Mouse (Mus musculus): ENCODE results near the gene Rad50. TPM values are rescaled to one million over a fixed set of nuclear protein-coding genes. Genes with fewer than 3 reads are reported as not detected.
A peak's percentile ranks its signal among the peaks of the same experiment; 100 is the strongest.

Rad50 gene
- polyA plus RNA-seq, 1 experiment from 2014 or later: 12.0 TPM

DNA sequence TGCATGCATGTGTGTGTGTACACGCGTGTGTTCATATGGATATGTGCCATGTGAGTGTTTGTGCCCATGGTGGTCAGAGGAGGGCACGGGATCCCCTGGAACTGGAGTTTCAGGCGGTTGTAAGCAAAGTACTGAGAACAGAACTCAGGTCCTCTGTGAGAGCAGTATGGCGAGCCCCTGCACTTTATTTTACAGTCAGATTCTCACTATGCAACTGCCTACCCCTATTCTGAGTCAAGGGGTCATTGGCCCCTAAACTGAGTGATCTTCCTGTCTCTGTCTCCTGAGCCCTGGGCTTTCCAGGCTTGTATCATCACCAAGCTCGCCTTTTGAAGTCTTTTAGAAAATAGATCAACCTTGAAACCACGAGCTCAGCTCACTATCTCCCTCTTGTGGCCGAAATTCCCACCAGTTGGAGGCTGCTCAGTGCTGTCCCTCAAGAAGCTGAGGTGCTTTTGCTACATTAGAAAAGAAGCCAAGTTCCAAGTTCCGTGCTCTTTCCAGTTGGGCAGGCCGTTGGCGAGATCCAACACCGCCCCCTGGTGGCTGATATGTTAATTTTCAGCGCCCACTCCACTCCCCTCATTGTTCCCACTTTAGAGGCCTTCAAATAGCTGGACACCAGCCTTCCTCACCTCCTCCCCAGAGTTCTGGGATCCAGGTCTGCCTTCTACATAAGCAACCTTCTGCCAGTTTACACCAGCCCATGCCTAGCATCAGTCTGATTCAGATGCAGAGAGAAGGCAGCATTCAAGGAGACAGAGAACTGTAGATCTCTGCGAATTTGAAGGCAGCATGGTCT is 29.9 kb upstream of the Rad50 start:
- no peaks in the 10 kb centered on the region for H3K9me3 ChIP-seq (ENCODE audit: control insufficient read depth, low read length)
- no peaks in the 10 kb centered on the region for H3K27me3 ChIP-seq (ENCODE audit: control insufficient read depth, insufficient read depth, low read length)
- H3K4me3 ChIP-seq (ENCODE audit: low read depth, low read length): no peak overlapping the region
- H3K4me2 ChIP-seq (ENCODE audit: low read depth, low read length): no peak overlapping the region
- peak; percentile 46; the same call in 1 of the 2 replicates for ATAC-seq (ENCODE audit: low read depth)
- H3K36me3 ChIP-seq (ENCODE audit: control insufficient read depth, insufficient read depth, low read length): no peaks in the 10 kb centered on the region
- H3K4me1 ChIP-seq (ENCODE audit: control insufficient read depth, insufficient read depth, low read length): no peaks in the 10 kb centered on the region
- no peak overlapping the region for H3K9ac ChIP-seq (replicated peaks; ENCODE audit: low read depth, low read length)
- no peak overlapping the region for H3K27ac ChIP-seq (ENCODE audit: low read depth, low read length)
- 51% methylated on average over 14 of the region's 14 CpGs for WGBS

DNA sequence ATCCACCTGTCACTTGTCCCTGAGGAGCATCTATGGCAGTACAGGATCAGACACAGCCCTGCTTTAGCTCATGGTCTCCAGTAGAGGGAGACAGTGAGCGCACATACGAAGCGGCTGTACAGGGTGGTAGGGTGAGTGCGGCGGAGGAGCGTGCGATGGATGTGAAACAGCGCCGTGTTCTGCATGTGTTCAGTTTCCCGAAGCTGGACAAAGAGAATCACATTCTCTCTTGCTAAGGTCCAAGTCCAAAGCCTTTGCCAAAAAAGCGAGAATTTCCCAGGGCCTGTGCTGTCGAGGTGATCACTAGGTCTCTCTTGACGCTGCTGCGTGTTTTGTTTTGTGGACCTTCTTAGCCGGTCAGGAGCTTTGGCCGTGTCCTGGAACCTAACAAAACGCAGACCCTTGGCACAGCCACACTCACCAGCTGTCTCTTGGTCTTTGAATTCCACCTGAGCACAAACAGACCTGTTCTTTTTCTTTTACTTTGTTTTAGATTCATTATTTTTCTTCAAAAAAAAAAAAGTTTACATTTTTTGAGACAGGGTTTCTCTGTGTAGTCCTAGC is 28.6 kb upstream of the Rad50 start:
- Histone ChIP-seq H3K4me3 (ENCODE audit: low read depth, low read length) (no peak overlapping the region), H3K9ac (replicated peaks; ENCODE audit: low read depth, low read length) (no peak overlapping the region), H3K4me2 (ENCODE audit: low read depth, low read length) (peak overlapping the region; percentile 31; the same call in 1 of the 2 replicates), H3K9me3 (ENCODE audit: control insufficient read depth, low read length) (no peaks in the 10 kb centered on the region), H3K4me1 (ENCODE audit: control insufficient read depth, insufficient read depth, low read length) (no peaks in the 10 kb centered on the region), H3K36me3 (ENCODE audit: control insufficient read depth, insufficient read depth, low read length) (no peaks in the 10 kb centered on the region), H3K27ac (ENCODE audit: low read depth, low read length) (no peak overlapping the region), H3K27me3 (ENCODE audit: control insufficient read depth, insufficient read depth, low read length) (no peaks in the 10 kb centered on the region)
- 18% methylated on average over 17 of the region's 17 CpGs for WGBS
- ATAC-seq (ENCODE audit: low read depth): peak; percentile 91; the same call in 1 of the 2 replicates

DNA sequence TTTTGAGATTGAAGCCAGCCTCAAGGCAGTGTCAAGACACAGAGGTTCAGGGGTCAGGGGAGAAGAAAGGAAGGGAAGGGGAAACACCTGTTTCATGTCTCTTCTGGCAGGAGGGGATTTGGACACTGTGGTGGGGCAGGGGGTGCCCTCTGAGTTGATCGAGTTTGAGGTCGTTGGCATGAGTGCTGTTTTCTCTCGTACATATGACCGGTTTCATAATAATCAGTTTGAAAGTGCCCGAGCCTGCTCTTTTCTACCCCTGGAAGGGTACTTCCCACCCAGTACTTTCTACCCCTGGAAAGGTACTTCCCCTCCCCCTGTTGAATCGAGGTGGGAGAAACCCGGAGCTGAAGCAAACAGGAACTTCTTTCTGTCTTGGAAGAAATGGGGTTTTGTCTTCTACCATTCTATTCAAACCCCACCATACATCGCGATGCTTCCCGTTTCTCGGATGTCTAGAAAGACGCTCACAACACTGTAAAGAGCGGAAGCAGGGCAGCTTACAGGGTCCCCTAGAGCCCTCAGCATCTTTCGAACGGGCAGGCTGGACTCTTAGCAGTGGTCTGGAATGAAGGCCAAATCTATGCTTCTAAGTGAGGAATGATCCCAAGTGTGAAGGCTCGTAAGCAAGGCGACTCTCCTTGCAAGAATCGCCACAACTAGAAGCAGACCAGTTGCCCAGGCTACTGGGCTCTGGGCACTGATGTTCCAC is 28.0 kb upstream of the Rad50 start:
- Histone ChIP-seq H3K27me3 (ENCODE audit: control insufficient read depth, insufficient read depth, low read length) (no peaks in the 10 kb centered on the region), H3K4me2 (ENCODE audit: low read depth, low read length) (no peak overlapping the region)

DNA sequence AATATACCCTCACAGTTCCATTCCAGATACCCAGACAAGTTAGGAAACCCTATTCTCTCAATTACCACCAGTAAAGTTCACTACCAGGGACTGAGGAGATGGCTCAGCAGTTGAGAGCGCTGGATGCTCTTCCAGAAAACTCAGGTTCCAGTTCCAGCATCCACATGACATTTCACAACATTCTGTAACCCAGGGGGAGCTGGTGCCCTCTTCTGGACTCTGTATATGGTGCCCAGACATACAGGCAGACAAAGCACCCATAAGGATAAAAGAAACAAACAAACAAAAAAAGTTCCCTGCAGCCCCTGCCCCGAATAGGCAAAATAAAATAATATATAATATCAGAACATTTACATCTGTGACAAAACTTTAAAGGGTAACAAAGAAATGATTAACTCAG is 27.3 kb upstream of the Rad50 start:
- H3K9me3 ChIP-seq (ENCODE audit: control insufficient read depth, low read length): no peaks in the 10 kb centered on the region
- no peak overlapping the region for H3K4me3 ChIP-seq (ENCODE audit: low read depth, low read length)
- H3K27me3 ChIP-seq (ENCODE audit: control insufficient read depth, insufficient read depth, low read length): no peaks in the 10 kb centered on the region
- H3K4me1 ChIP-seq (ENCODE audit: control insufficient read depth, insufficient read depth, low read length): no peaks in the 10 kb centered on the region
- no peak overlapping the region for H3K4me2 ChIP-seq (ENCODE audit: low read depth, low read length)
- no peak overlapping the region for H3K9ac ChIP-seq (replicated peaks; ENCODE audit: low read depth, low read length)
- 90% methylated on average over 2 of the region's 2 CpGs for WGBS
- H3K36me3 ChIP-seq (ENCODE audit: control insufficient read depth, insufficient read depth, low read length): no peaks in the 10 kb centered on the region
- ATAC-seq (ENCODE audit: low read depth): no peak
- H3K27ac ChIP-seq (ENCODE audit: low read depth, low read length): no peak overlapping the region

More for the DNA sequence above, 28.0 kb upstream of the Rad50 start:
- H3K9ac ChIP-seq (replicated peaks; ENCODE audit: low read depth, low read length): no peak overlapping the region
- no peaks in the 10 kb centered on the region for H3K36me3 ChIP-seq (ENCODE audit: control insufficient read depth, insufficient read depth, low read length)
- WGBS: 72% methylated on average over 18 of the region's 18 CpGs
- H3K9me3 ChIP-seq (ENCODE audit: control insufficient read depth, low read length): no peaks in the 10 kb centered on the region
- H3K4me1 ChIP-seq (ENCODE audit: control insufficient read depth, insufficient read depth, low read length): no peaks in the 10 kb centered on the region
- H3K4me3 ChIP-seq (ENCODE audit: low read depth, low read length): no peak overlapping the region
- no peak for ATAC-seq (ENCODE audit: low read depth)
- no peak overlapping the region for H3K27ac ChIP-seq (ENCODE audit: low read depth, low read length)

DNA sequence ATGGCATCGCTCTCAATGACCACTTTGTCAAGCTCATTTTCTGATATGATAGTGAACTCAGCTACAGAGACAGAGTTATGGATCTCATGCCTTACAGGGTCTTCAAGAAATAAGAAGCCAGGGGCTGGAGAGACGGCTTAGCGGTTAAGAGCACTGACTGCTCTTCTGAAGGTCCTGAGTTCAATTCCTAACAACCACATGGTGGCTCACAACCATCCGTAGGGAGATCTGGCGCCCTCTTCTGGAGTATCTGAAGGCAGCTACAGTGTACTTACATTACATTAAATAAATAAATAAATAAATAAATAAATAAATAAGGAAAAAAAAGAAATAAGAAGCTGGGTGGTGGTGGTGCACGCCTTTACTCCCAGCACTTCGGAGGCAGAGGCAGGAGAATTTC is 26.7 kb upstream of the Rad50 start:
- Histone ChIP-seq H3K27ac (ENCODE audit: low read depth, low read length) (no peak overlapping the region), H3K27me3 (ENCODE audit: control insufficient read depth, insufficient read depth, low read length) (no peaks in the 10 kb centered on the region), H3K4me1 (ENCODE audit: control insufficient read depth, insufficient read depth, low read length) (no peaks in the 10 kb centered on the region), H3K9ac (replicated peaks; ENCODE audit: low read depth, low read length) (no peak overlapping the region), H3K4me3 (ENCODE audit: low read depth, low read length) (no peak overlapping the region), H3K36me3 (ENCODE audit: control insufficient read depth, insufficient read depth, low read length) (no peaks in the 10 kb centered on the region), H3K4me2 (ENCODE audit: low read depth, low read length) (no peak overlapping the region), H3K9me3 (ENCODE audit: control insufficient read depth, low read length) (no peaks in the 10 kb centered on the region)
- ATAC-seq (ENCODE audit: low read depth): no peak
- WGBS: 89% methylated on average over 7 of the region's 7 CpGs

DNA sequence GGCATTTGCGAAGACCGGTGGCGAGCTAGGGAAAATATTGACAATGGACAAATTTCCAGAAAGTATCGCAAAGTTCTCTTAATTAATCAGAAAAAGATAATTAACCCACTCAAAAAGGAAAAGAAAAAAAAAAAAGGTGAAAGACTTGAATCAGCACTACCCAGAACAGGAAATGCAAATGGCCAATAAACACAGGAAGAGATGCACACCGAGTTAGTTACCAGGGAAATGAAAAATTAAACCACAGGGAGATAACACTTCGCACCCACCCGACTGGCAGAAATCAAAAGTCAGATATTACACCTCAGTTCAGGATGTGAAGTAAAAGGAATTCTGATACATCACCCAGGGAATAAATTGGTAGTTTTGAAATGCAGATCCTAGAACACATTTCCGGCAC is 25.1 kb upstream of the Rad50 start:
- WGBS: 96% methylated on average over 8 of the region's 8 CpGs
- Histone ChIP-seq H3K27me3 (ENCODE audit: control insufficient read depth, insufficient read depth, low read length) (no peaks in the 10 kb centered on the region), H3K4me1 (ENCODE audit: control insufficient read depth, insufficient read depth, low read length) (no peaks in the 10 kb centered on the region), H3K9ac (replicated peaks; ENCODE audit: low read depth, low read length) (no peak overlapping the region), H3K9me3 (ENCODE audit: control insufficient read depth, low read length) (no peaks in the 10 kb centered on the region), H3K4me3 (ENCODE audit: low read depth, low read length) (no peak overlapping the region), H3K4me2 (ENCODE audit: low read depth, low read length) (no peak overlapping the region), H3K36me3 (ENCODE audit: control insufficient read depth, insufficient read depth, low read length) (no peaks in the 10 kb centered on the region), H3K27ac (ENCODE audit: low read depth, low read length) (no peak overlapping the region)
- ATAC-seq (ENCODE audit: low read depth): no peak

DNA sequence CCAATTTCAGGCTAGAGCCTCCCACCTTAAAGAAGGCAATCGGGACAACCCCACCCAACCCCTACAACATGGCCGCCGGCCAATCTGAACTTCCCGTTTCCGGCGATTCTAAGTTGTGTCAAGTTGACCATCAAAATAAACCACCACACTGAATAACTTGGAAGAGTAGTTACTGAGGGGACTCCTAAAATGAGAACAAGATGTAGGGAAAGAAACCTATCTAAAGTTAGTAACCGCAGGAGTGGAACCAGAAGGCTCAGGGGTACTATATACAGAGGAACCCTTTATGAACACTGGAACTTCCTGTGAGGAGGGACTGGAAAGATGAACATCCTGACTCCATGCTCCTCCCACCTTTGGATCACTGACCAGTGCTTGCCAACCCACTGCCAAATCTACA is 24.3 kb upstream of the Rad50 start:
- no peak for ATAC-seq (ENCODE audit: low read depth)
- 95% methylated on average over 7 of the region's 7 CpGs for WGBS
- H3K27ac ChIP-seq (ENCODE audit: low read depth, low read length): no peak overlapping the region

DNA sequence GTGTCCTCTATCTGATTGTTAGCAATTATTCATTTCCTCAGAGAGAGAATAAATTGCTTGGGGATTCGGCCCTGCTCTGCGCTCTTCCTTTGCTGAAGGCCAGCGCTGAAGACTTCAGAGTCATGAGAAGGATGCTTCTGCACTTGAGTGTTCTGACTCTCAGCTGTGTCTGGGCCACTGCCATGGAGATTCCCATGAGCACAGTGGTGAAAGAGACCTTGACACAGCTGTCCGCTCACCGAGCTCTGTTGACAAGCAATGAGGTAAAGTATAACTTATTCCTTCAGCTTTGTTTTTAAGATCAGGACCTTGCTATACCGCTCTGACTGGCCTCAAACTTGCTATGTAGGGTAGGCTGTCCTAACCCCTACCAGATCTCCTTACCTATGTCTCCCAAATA is 13.6 kb upstream of the Rad50 start, which contains the start of gene Il5:
Il5 (plus strand) TSS at position 80 of the 400 bp plus-strand sequence.
- Histone ChIP-seq H3K9me3 (ENCODE audit: control insufficient read depth, low read length) (no peaks in the 10 kb centered on the region), H3K27me3 (ENCODE audit: control insufficient read depth, insufficient read depth, low read length) (no peaks in the 10 kb centered on the region), H3K36me3 (ENCODE audit: control insufficient read depth, insufficient read depth, low read length) (no peaks in the 10 kb centered on the region), H3K4me2 (ENCODE audit: low read depth, low read length) (no peak within 1 kb of the TSS), H3K27ac (ENCODE audit: low read depth, low read length) (no peak within 1 kb of the TSS), H3K4me3 (ENCODE audit: low read depth, low read length) (no peak within 1 kb of the TSS), H3K9ac (replicated peaks; ENCODE audit: low read depth, low read length) (no peak within 1 kb of the TSS), H3K4me1 (ENCODE audit: control insufficient read depth, insufficient read depth, low read length) (no peaks in the 10 kb centered on the region)
- ATAC-seq (ENCODE audit: low read depth): no peak
- WGBS: 86% methylated on average over 6 of the region's 6 CpGs

More for the DNA sequence above, 24.3 kb upstream of the Rad50 start:
- Histone ChIP-seq H3K27me3 (ENCODE audit: control insufficient read depth, insufficient read depth, low read length) (no peaks in the 10 kb centered on the region), H3K9ac (replicated peaks; ENCODE audit: low read depth, low read length) (no peak overlapping the region), H3K4me2 (ENCODE audit: low read depth, low read length) (no peak overlapping the region), H3K36me3 (ENCODE audit: control insufficient read depth, insufficient read depth, low read length) (no peaks in the 10 kb centered on the region), H3K9me3 (ENCODE audit: control insufficient read depth, low read length) (no peaks in the 10 kb centered on the region), H3K4me3 (ENCODE audit: low read depth, low read length) (no peak overlapping the region), H3K4me1 (ENCODE audit: control insufficient read depth, insufficient read depth, low read length) (no peaks in the 10 kb centered on the region)

DNA sequence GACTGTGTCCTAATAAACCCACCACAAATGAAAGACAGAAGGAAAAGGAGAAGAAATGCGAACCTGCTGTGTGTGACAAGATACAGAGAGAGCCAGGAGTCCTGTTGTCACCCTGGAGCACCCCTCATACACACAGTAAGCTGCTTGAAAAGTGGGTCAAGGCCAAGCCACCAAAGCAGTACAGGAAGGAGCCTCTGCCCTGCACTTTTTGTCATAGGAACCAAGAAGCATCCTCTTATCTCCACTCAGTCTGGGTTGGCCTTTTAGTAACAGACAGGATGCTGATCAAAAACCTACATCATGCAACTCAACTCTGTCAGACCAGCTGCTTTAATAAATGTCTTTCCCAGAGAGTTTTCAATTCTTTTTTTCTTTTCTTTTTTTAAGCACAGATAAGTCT is 12.6 kb upstream of the Rad50 start:
- Histone ChIP-seq H3K4me2 (ENCODE audit: low read depth, low read length) (no peak overlapping the region), H3K4me1 (ENCODE audit: control insufficient read depth, insufficient read depth, low read length) (no peaks in the 10 kb centered on the region), H3K36me3 (ENCODE audit: control insufficient read depth, insufficient read depth, low read length) (no peaks in the 10 kb centered on the region), H3K9ac (replicated peaks; ENCODE audit: low read depth, low read length) (no peak overlapping the region), H3K27ac (ENCODE audit: low read depth, low read length) (no peak overlapping the region), H3K9me3 (ENCODE audit: control insufficient read depth, low read length) (no peaks in the 10 kb centered on the region), H3K4me3 (ENCODE audit: low read depth, low read length) (no peak overlapping the region), H3K27me3 (ENCODE audit: control insufficient read depth, insufficient read depth, low read length) (no peaks in the 10 kb centered on the region)
- 64% methylated on average over 1 of the region's 1 CpGs for WGBS
- no peak for ATAC-seq (ENCODE audit: low read depth)

Data from neural tube, embryonic 14.5 days (tissue).